Mouse (Mus musculus): Measurements from ENCODE around the gene Vmn1r188. TPM values are rescaled to one million over a fixed set of nuclear protein-coding genes. Genes with fewer than 3 reads are reported as not detected.
"Not testable (repeated sequence)": the region's sequence is repeated elsewhere in the genome, so short reads cannot be mapped to it uniquely, and the experiment has no call there.

Gene Vmn1r188
- not detected in 2 replicates for polyA plus RNA-seq (2016; fragmentation: Nextera tagmentation; extraction: Ambion mirVana)

- H3K9ac ChIP-seq; H3K27ac ChIP-seq; H3K4me3 ChIP-seq; H3K4me2 ChIP-seq (replicated peaks); H3K4me1 ChIP-seq; ATAC-seq (ENCODE audit: low FRiP score, low read depth); H3K9me3 ChIP-seq; H3K36me3 ChIP-seq; H3K27me3 ChIP-seq (replicated peaks): not testable (repeated sequence)
- WGBS: 84% methylated on average over 1 of the region's 1 CpGs
Measured at GRCm38 (mm10) chr13:22084140-22084539, at the start of gene Vmn1r188. Vmn1r188 (plus strand) TSS chr13:22084440.

- H3K27ac ChIP-seq: 0 out of 2 replicates have a peak overlapping the region, but pooled peaks have one; percentile 27
- peak overlapping the region; percentile 69 for H3K4me2 ChIP-seq (replicated peaks)
- H3K36me3 ChIP-seq: no peaks in the 10 kb centered on the region
- H3K27me3 ChIP-seq (replicated peaks): no peaks in the 10 kb centered on the region
- ATAC-seq (ENCODE audit: low FRiP score, low read depth): no peak
- WGBS: 1% methylated on average over 14 of the region's 14 CpGs
- H3K9ac ChIP-seq: peak overlapping the region; percentile 47
- H3K4me1 ChIP-seq: peaks cover 21% of the 10 kb centered on the region
- no peaks in the 10 kb centered on the region for H3K9me3 ChIP-seq
- H3K4me3 ChIP-seq: peak overlapping the region; percentile 27
Measured at GRCm38 (mm10) chr13:22034443-22035266, 49.6 kb upstream of the Vmn1r188 start.

GRCm38 (mm10) chr13:22035267-22036148 lies 48.7 kb upstream of the Vmn1r188 start, which contains the start of the genes Hist1h2ah and Hist1h2bk:
Hist1h2ah (minus strand) TSS chr13:22035568.
Hist1h2bk (plus strand) TSS chr13:22035870.
- H3K4me1 ChIP-seq: peaks cover 27% of the 10 kb centered on the region
- not testable (repeated sequence) for H3K9me3 ChIP-seq; H3K27me3 ChIP-seq (replicated peaks); H3K36me3 ChIP-seq
- under 1% methylated on average over 25 of the region's 69 CpGs for WGBS
- peak within 1 kb of the TSS; percentile 38 for H3K4me3 ChIP-seq
- peak within 1 kb of the TSS; percentile 47 for H3K9ac ChIP-seq
- peak within 1 kb of the TSS; percentile 54; the same call in 1 of the 2 replicates for H3K27ac ChIP-seq
- peak within 1 kb of the TSS; percentile 69 for H3K4me2 ChIP-seq (replicated peaks)
- ATAC-seq (ENCODE audit: low FRiP score, low read depth): peak; percentile 97

- peaks cover 31% of the 10 kb centered on the region for H3K4me1 ChIP-seq
- no peaks in the 10 kb centered on the region for H3K36me3 ChIP-seq
- WGBS: 3% methylated on average over 22 of the region's 23 CpGs
- peak overlapping the region; percentile 28 for H3K4me3 ChIP-seq
- H3K9ac ChIP-seq: peak overlapping the region; percentile 36
- H3K4me2 ChIP-seq (replicated peaks): peak overlapping the region; percentile 69
- no peaks in the 10 kb centered on the region for H3K27me3 ChIP-seq (replicated peaks)
- no peaks in the 10 kb centered on the region for H3K9me3 ChIP-seq
- ATAC-seq (ENCODE audit: low FRiP score, low read depth): peak; percentile 17; the same call in 1 of the 2 replicates
- peak overlapping the region; percentile 54; the same call in 1 of the 2 replicates for H3K27ac ChIP-seq
Measured at GRCm38 (mm10) chr13:22036149-22036956, 47.9 kb upstream of the Vmn1r188 start.

DNA sequence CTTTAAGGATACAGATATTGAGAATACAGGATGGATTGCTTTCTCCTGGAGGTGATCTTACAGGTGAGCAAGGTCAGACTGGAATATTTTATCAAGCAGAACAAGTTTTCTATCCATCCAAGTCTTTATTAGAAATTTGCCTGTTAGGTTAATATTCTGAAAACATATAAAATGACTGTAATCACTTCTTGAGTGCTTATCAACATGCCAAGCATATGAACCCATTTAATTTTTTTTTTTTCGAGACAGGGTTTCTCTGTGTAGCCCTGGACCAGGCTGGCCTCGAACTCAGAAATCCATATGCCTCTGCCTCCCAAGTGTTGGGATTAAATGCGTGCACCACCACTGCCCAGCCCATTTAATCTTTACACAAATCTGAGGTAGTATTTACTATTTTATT lies 47.3 kb upstream of the Vmn1r188 start:
- Histone ChIP-seq H3K9ac (no peak overlapping the region; the same call in 1 of the 2 replicates), H3K9me3 (no peaks in the 10 kb centered on the region), H3K36me3 (no peaks in the 10 kb centered on the region), H3K27me3 (replicated peaks) (no peaks in the 10 kb centered on the region), H3K4me2 (replicated peaks) (peak overlapping the region; percentile 69), H3K27ac (0 out of 2 replicates have a peak overlapping the region, but pooled peaks have one; percentile 54), H3K4me1 (peaks cover 32% of the 10 kb centered on the region), H3K4me3 (no peak overlapping the region)
- WGBS: 64% methylated on average over 3 of the region's 3 CpGs
- no peak for ATAC-seq (ENCODE audit: low FRiP score, low read depth)

DNA sequence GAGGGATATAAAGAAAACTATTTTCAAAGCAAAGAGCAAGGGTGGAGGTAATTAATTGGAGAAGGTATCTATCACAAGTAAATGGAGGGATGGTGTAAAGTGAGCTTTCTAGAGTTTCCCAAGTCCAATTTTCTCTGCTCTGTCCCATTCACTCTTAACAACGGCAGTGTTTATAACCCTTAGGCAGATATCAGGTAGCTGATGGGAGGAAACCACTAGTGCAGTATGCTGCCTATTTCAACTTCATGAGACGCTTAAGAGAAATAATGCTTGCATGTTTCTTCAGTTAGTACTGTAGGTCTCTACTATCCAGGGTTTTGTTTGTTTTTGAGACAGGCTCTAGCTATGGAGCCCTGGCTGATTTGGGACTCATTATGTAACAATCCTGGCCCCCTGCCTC lies 46.8 kb upstream of the Vmn1r188 start:
- H3K27ac ChIP-seq: no peak overlapping the region

DNA sequence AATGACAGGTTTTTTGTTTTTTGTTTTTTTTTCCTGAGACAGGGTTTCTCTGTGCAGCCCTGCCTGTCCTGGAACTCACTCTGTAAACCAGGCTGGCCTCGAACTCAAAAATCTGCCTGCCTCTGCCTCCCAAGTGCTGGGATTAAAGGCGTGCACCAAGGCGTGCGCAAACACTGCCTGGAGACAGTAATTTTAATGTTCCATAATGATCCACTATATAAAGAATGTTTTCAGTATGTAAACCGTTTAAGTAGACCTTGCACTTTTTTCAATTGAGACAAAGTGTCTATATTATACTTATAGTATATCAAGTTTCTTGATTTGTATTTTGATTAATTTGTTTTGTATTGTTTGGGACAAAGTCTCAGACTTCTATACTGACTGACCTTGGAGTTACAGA lies 44.9 kb upstream of the Vmn1r188 start:
- H3K4me2 ChIP-seq (replicated peaks): peak overlapping the region; percentile 72; the same call in 1 of the 2 replicates
- H3K27ac ChIP-seq: no peak overlapping the region

More for the DNA sequence above, 46.8 kb upstream of the Vmn1r188 start:
- WGBS: 69% methylated on average over 2 of the region's 2 CpGs
- Histone ChIP-seq H3K4me1 (peaks cover 36% of the 10 kb centered on the region), H3K4me3 (no peak overlapping the region), H3K4me2 (replicated peaks) (no peak overlapping the region), H3K9me3 (no peaks in the 10 kb centered on the region), H3K36me3 (no peaks in the 10 kb centered on the region), H3K9ac (no peak overlapping the region), H3K27me3 (replicated peaks) (no peaks in the 10 kb centered on the region)
- ATAC-seq (ENCODE audit: low FRiP score, low read depth): no peak

GRCm38 (mm10) chr13:22039951-22040463 lies 44.2 kb upstream of the Vmn1r188 start:
- no peak for ATAC-seq (ENCODE audit: low FRiP score, low read depth)
- Histone ChIP-seq H3K9ac (no peak overlapping the region), H3K36me3 (no peaks in the 10 kb centered on the region), H3K4me1 (peaks cover 26% of the 10 kb centered on the region), H3K4me3 (peak overlapping the region; percentile 38), H3K4me2 (replicated peaks) (peak overlapping the region; percentile 72), H3K27ac (peak overlapping the region; percentile 21; the same call in 1 of the 2 replicates), H3K27me3 (replicated peaks) (no peaks in the 10 kb centered on the region), H3K9me3 (no peaks in the 10 kb centered on the region)
- 8% methylated on average over 2 of the region's 2 CpGs for WGBS

More for the DNA sequence above, 44.9 kb upstream of the Vmn1r188 start:
- WGBS: 76% methylated on average over 5 of the region's 5 CpGs
- H3K27me3 ChIP-seq (replicated peaks): no peaks in the 10 kb centered on the region
- H3K4me1 ChIP-seq: peaks cover 29% of the 10 kb centered on the region
- H3K9ac ChIP-seq: no peak overlapping the region
- no peaks in the 10 kb centered on the region for H3K36me3 ChIP-seq
- no peak for ATAC-seq (ENCODE audit: low FRiP score, low read depth)
- H3K9me3 ChIP-seq: no peaks in the 10 kb centered on the region
- H3K4me3 ChIP-seq: no peak overlapping the region

GRCm38 (mm10) chr13:22040464-22041141 lies 43.6 kb upstream of the Vmn1r188 start:
- peak overlapping the region; percentile 64 for H3K27ac ChIP-seq
- H3K27me3 ChIP-seq (replicated peaks): no peaks in the 10 kb centered on the region
- under 1% methylated on average over 24 of the region's 24 CpGs for WGBS
- peaks cover 26% of the 10 kb centered on the region for H3K4me1 ChIP-seq
- H3K36me3 ChIP-seq: no peaks in the 10 kb centered on the region
- peak overlapping the region; percentile 38 for H3K4me3 ChIP-seq
- peak overlapping the region; percentile 72 for H3K4me2 ChIP-seq (replicated peaks)
- H3K9ac ChIP-seq: peak overlapping the region; percentile 60
- ATAC-seq (ENCODE audit: low FRiP score, low read depth): peak; percentile 12; the same call in 1 of the 2 replicates
- no peaks in the 10 kb centered on the region for H3K9me3 ChIP-seq

DNA sequence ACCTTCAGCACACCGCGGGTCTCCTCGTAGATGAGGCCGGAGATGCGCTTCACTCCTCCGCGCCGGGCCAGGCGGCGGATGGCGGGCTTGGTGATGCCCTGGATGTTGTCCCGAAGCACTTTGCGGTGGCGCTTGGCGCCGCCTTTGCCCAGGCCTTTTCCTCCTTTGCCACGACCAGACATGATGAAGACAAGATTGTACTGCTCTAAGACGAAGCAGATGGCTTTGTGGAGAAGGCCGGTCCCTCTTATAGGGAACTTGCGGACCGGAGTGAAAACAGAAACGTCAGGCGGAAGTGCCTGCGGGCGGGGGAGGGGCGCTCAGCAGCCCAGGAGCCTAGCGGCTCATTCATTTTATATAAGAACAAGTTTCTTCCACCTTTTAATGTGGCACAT lies 43.1 kb upstream of the Vmn1r188 start, which contains the start of gene Hist1h4i:
Gene Hist1h4i (minus strand): TSS at position 221 of the 395 bp plus-strand sequence.
- under 1% methylated on average over 25 of the region's 27 CpGs for WGBS
- Histone ChIP-seq H3K4me3 (peak within 1 kb of the TSS; percentile 38), H3K4me2 (replicated peaks) (peak within 1 kb of the TSS; percentile 72), H3K4me1 (peaks cover 25% of the 10 kb centered on the region), H3K27ac (peak within 1 kb of the TSS; percentile 76), H3K9ac (peak within 1 kb of the TSS; percentile 60)
- peak; percentile 39 for ATAC-seq (ENCODE audit: low FRiP score, low read depth)
- not testable (repeated sequence) for H3K9me3 ChIP-seq; H3K36me3 ChIP-seq; H3K27me3 ChIP-seq (replicated peaks)
